Mouse (Mus musculus) megakaryocyte, embryonic 14.5 days (primary cell): ENCODE data around the gene Tubg2. TPM values are rescaled to one million over a fixed set of nuclear protein-coding genes. Genes with fewer than 3 reads are reported as not detected.
"Not testable (repeated sequence)": the region's sequence is repeated elsewhere in the genome, so short reads cannot be mapped to it uniquely, and the experiment has no call there.

Experiments used
- H3K27me3 ChIP-seq: replicated peaks from 2 replicates; pipeline ENCODE3; 2012; ENCODE audit warnings: inconsistent platforms
- H3K36me3 ChIP-seq: replicated peaks from 2 replicates; pipeline ENCODE3; 2012; ENCODE audit warnings: low read length, inconsistent platforms, mixed read lengths
- H3K4me1 ChIP-seq: 2 replicates; pipeline ENCODE4 v1.6.1; 2012; ENCODE audit warnings: inconsistent platforms
- H3K4me3 ChIP-seq: replicated peaks from 2 replicates; pipeline ENCODE3; 2012; ENCODE audit warnings: moderate library complexity, mild to moderate bottlenecking, inconsistent platforms
- H3K9me3 ChIP-seq: 2 replicates; pipeline ENCODE4 v1.6.1; 2012; ENCODE audit warnings: inconsistent platforms
- FLI1 ChIP-seq: IDR thresholded peaks from 2 replicates; pipeline ENCODE4 v1.6.1; 2012; ENCODE audit warnings: low read length, inconsistent platforms, mixed read lengths
- GATA1 ChIP-seq: IDR thresholded peaks from 3 replicates; pipeline ENCODE4 v1.6.1; 2012; ENCODE audit warnings: mixed read lengths, low read length, inconsistent platforms, borderline replicate concordance
- polyA plus RNA-seq: library from polyadenylated mRNA; stranded (reverse); fragments of >175 nt; gene quantifications from 2 replicates; pipeline ENCODE4 v1.2.3, GENCODE M21; 2012; ENCODE audit warnings: low replicate concordance; ENCODE audit not compliant: insufficient read depth

Tubg2 gene
- polyA plus RNA-seq, 1 experiment, result not detected

DNA sequence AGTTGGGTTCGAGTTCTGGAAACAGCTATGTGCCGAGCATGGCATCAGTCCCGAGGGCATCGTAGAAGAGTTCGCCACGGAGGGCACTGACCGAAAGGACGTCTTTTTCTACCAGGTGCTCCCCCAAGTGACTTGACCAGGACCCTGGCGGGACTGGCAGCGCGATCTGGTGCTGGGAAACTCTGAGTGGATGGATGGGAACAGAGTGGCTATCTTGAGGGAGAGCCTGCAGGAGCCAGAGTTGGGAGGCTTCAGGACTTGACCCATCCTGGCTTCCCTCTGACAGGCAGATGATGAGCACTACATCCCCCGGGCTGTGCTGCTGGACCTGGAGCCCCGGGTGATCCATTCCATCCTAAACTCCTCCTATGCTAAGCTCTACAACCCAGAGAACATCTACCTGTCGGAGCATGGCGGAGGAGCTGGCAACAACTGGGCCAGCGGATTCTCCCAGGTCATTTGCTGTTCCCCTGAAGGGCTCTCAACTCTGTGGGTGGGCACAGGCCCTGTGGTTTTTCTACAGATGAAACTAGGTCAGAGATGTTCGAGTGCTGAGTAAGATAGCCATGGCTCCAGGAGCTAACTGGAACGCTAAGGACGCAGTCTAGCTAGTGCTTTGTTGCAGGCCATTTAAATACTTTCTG, 35.0 kb upstream of the Tubg2 start:
- Histone ChIP-seq H3K9me3 (no peaks in the 10 kb centered on the region), H3K4me3 (peak overlapping the region; percentile 96), H3K4me1 (peaks cover 56% of the 10 kb centered on the region), H3K27me3 (no peaks in the 10 kb centered on the region), H3K36me3 (peaks cover 45% of the 10 kb centered on the region)
- TF ChIP-seq FLI1 (no peak), GATA1 (no peak)

DNA sequence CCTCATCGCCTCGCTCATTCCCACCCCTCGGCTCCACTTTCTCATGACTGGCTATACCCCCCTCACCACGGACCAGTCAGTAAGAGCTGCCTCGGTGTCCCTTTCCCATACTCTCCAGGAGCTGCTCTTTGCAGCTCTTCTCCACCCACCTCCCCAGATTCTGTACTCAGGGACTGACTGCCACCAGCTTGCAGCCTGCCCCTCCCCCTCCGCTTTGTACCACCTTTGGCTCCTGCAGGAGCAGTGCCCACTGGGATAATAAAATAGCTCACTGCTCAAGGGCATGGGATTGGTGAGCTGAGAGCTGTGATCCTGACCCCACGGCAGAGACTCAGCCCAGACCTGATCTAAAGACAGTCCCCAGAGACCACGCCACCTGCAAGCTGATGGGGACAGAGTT, 31.2 kb upstream of the Tubg2 start:
- Histone ChIP-seq H3K36me3 (peaks cover 48% of the 10 kb centered on the region), H3K4me1 (peaks cover 29% of the 10 kb centered on the region)
- H3K27me3 ChIP-seq, H3K4me3 ChIP-seq, H3K9me3 ChIP-seq: not testable (repeated sequence)

- not testable (repeated sequence) for H3K4me3 ChIP-seq, H3K27me3 ChIP-seq, H3K9me3 ChIP-seq
- H3K4me1 ChIP-seq, result peaks cover 31% of the 10 kb centered on the region
- peaks cover 48% of the 10 kb centered on the region for H3K36me3 ChIP-seq
These were observed 30.7 kb upstream of the Tubg2 start for GRCm38 (mm10) chr11:101125008-101125407.

DNA sequence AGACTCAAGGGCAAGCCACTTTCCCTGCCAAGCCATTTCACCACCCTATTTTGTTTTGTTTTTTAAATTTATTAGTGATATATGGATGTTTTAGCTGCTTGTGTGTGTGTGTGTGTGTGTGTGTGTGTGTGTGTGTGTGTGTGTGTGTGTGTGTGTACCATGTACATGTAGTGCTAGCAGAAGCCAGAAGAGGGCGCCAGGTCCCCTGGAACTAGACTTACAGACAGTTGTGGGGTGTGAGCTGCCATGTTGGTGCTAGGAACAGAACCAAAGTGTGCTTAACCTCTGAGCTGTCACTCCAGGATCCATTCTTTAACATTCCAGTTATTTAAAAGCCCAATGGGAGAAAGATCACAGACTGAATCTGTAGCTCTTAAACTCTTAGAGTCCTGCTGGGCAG, 28.6 kb upstream of the Tubg2 start:
- H3K27me3 ChIP-seq, result peaks cover 11% of the 10 kb centered on the region
- H3K9me3 ChIP-seq, result peaks cover 12% of the 10 kb centered on the region
- TF ChIP-seq FLI1, result no peak
- no peak overlapping the region for H3K4me3 ChIP-seq
- H3K36me3 ChIP-seq, result peaks cover 45% of the 10 kb centered on the region
- peaks cover 27% of the 10 kb centered on the region for H3K4me1 ChIP-seq

- TF ChIP-seq FLI1 (no peak), GATA1 (no peak)
- H3K27me3 ChIP-seq, result peaks cover 12% of the 10 kb centered on the region
- peaks cover 12% of the 10 kb centered on the region for H3K9me3 ChIP-seq
These were observed 26.6 kb upstream of the Tubg2 start for GRCm38 (mm10) chr11:101128996-101129577.

GRCm38 (mm10) chr11:101130056-101130756, 25.5 kb upstream of the Tubg2 start:
- H3K9me3 ChIP-seq, result peaks cover 12% of the 10 kb centered on the region
- TF ChIP-seq GATA1, result no peak
- no peak for TF ChIP-seq FLI1
- peaks cover 31% of the 10 kb centered on the region for H3K4me1 ChIP-seq
- H3K27me3 ChIP-seq, result peaks cover 22% of the 10 kb centered on the region
- H3K36me3 ChIP-seq, result peaks cover 21% of the 10 kb centered on the region
- H3K4me3 ChIP-seq, result peak overlapping the region; percentile 60

More at GRCm38 (mm10) chr11:101128996-101129577, 26.6 kb upstream of the Tubg2 start:
- Histone ChIP-seq H3K36me3 (peaks cover 25% of the 10 kb centered on the region), H3K4me3 (no peak overlapping the region), H3K4me1 (peaks cover 31% of the 10 kb centered on the region)

DNA sequence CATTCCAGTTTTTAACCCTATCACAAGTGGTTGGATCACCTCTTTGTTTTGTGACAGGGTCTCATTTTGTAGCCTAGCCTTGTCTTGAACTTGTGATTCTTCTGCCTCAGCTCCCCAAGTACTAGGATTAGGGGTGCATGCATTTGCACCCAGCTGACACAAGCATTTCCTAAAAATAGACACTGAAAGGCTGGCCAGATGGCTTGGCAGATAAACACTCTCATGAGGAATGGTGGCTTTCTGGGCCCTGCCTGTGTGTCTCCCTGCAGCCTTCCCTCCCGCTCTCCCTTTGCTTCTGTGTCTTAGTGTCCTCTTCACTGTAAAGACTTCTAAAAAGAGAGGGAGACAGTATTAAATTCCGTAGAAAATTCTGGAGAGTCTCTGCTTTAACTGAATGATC, 24.5 kb upstream of the Tubg2 start:
- Histone ChIP-seq H3K4me3 (no peak overlapping the region), H3K27me3 (peaks cover 24% of the 10 kb centered on the region), H3K4me1 (peaks cover 31% of the 10 kb centered on the region), H3K9me3 (peaks cover 12% of the 10 kb centered on the region), H3K36me3 (peaks cover 11% of the 10 kb centered on the region)
- TF ChIP-seq GATA1 (no peak), FLI1 (no peak)

DNA sequence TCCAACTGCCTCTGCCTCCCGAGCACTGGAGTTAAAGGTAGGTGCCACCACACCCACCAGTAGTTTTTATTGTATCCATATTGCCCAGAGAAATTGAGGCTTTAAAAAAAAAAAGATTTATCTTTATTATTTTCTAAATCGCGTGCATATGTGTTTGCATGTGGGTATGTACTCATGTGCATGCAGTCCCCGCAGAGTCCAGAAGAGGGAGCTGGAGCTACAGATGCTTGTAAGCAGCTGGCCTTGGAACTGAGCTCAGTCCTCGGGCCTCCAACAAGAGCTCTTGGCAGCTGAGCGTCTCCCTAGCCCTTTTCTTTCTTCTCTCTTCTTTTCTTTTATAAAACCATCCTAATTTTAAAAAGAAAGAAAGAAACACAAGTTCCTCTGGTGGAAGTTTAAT, 24.0 kb upstream of the Tubg2 start:
- Histone ChIP-seq H3K9me3 (peaks cover 10% of the 10 kb centered on the region), H3K27me3 (peaks cover 27% of the 10 kb centered on the region), H3K4me1 (peaks cover 31% of the 10 kb centered on the region), H3K36me3 (peaks cover 6% of the 10 kb centered on the region), H3K4me3 (no peak overlapping the region)
- TF ChIP-seq GATA1 (no peak), FLI1 (no peak)

DNA sequence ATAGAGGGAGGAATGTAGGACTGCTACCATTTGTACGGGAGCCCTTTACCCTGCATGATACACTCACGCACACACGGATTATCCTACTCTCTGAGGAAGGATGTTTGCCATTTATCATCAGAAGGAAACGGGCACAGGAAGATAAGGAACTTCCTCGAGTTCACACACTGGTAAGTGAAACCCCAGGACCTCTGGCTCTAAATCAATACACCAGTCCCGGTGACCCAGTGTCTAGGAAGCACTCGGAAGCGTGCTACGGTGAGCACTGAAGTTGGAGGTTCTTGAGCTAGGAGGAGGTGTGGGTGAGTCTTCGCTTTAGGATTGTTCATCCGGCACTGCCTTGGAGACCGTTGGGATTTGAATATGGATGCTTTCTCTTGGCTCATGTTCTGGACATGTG, 22.7 kb upstream of the Tubg2 start:
- Histone ChIP-seq H3K27me3 (peaks cover 33% of the 10 kb centered on the region), H3K4me1 (peaks cover 31% of the 10 kb centered on the region)
- no peak for TF ChIP-seq GATA1
- no peak for TF ChIP-seq FLI1

DNA sequence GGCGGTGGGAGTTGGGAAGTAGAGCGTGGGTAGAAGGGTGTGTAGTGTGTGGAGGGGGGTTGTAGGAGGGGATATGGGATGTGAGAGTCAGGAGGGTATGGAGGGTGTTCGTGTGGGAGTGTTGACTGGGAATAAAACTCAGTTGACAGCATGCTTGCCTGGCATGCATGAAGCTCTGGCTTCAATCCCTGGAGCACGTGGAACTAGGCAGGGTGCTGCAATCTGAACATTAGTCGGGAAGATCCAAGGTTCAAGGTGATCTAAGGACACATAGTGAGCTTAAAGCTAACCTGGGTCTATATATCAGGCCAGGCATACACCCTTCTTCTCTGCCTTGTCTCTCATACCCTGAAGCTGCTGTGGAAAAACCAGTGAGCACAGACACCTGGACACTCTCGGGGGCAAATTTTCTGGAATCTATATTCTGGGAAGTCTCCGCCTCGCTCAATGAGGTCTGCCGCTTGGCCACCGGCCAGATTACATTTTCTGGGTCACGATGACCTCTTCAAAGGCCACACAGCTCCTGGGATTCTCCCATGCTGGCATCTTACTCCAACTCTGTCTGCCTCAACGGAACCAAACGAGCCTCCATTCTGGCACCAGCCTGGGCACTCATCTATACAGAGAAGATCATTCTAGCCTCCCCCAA, 21.4 kb upstream of the Tubg2 start:
- Histone ChIP-seq H3K4me3 (no peak overlapping the region), H3K9me3 (peaks cover 3% of the 10 kb centered on the region; the same call in 1 of the 2 replicates), H3K4me1 (peaks cover 33% of the 10 kb centered on the region), H3K27me3 (peaks cover 37% of the 10 kb centered on the region), H3K36me3 (no peaks in the 10 kb centered on the region)
- TF ChIP-seq GATA1 (no peak), FLI1 (no peak)

More for the DNA sequence above, 22.7 kb upstream of the Tubg2 start:
- H3K4me3 ChIP-seq, result no peak overlapping the region
- H3K36me3 ChIP-seq, result no peaks in the 10 kb centered on the region
- H3K9me3 ChIP-seq, result peaks cover 3% of the 10 kb centered on the region; the same call in 1 of the 2 replicates
